Mouse (Mus musculus): ENCODE data around the gene Pold3. TPM values are rescaled to one million over a fixed set of nuclear protein-coding genes. Genes with fewer than 3 reads are reported as not detected.
A peak's percentile ranks its signal among the peaks of the same experiment; 100 is the strongest.

Pold3 gene
- 53.2 and 57.2 TPM in 2 replicates for polyA plus RNA-seq (2015; fragmentation: Nextera tagmentation; extraction: Ambion mirVana)

DNA sequence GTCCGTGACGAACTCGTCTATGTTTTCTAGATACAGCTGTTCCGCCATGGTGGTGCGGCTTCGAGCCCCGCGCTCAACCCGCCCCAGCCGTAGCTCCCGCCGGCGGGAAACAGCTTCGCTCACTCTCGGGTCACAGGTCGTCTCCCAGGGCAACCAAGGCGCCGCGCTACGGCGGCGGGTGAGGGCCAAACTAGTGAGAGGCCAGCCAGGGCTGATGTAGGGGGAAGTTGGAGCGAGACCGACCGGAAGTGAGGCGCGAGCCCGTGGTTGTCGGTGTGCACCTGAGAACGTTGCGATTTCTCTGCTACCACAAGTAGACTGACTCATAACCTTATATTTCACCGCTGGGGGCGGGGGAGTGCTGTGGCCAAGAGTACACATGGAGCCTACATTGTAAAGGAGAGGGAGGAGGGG, at the start of gene Pold3:
TSS of gene Pold3 (minus strand) at position 190 of the 414 bp plus-strand sequence.
- peak; percentile 98 for DNase-seq (ENCODE audit: low spot score)

DNA sequence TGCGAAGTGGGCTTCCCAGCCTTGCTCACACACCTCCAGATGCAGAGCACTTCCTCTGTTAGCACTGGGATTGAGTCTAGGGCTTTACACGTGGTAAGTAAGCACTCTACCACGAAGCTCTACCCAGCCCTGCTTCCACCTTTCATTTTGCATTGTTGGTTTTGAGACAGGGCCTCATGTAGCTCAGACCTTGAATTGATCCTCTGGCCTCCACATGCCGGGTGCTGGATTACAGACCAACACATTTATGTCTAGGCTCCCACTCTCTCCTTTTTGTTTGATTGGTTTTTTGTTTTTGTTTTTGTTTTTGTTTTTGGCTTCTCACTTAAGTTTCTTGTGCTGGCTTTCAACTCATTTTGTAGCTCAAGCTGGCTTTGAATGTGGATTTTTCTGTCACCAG, 49.4 kb upstream of the Pold3 start:
- DNase-seq (ENCODE audit: low spot score), result no peak

DNA sequence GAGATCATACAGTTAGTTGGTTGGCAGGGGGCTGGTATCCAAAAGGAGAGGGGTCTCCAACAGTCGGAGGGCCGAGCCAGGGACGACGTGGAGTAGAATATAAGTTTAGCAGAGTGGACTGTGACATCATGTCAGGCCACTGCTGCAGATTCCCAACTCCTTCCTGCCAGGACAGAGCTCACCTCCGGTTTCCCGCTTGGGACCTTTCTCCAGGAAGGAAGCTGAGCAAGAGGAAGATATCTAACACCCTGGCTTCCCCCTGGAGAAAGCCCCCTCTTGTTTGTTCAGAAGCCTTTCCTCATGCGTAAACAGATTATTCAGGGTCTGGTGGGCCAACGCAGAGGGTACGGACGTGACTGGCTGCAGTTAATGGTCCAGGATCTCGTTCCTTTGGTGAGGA, 47.3 kb upstream of the Pold3 start:
- no peak for DNase-seq (ENCODE audit: low spot score)

- no peak for DNase-seq (ENCODE audit: low spot score)
Observed at GRCm38 (mm10) chr7:100163506-100163905, 42.1 kb upstream of the Pold3 start.

DNA sequence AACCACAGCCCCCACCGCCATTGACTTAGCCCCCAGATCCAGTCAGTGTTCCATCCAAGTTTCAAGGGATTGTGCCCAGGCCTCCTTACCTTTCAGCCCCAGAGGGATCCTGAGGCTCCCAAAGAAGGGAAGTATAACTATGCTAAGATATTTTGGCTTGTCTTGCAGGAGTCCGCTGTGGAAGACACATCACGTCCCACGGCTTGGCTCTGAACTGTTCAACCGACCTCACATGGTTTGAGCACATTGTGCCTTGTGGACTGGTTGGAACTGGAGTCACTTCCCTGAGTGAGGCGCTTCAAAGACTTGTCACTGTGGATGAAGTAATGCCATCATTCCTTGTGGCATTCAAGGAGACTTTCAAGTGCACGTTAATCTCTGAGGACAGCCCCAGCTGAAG, 38.6 kb upstream of the Pold3 start:
- no peak for DNase-seq (ENCODE audit: low spot score)

DNA sequence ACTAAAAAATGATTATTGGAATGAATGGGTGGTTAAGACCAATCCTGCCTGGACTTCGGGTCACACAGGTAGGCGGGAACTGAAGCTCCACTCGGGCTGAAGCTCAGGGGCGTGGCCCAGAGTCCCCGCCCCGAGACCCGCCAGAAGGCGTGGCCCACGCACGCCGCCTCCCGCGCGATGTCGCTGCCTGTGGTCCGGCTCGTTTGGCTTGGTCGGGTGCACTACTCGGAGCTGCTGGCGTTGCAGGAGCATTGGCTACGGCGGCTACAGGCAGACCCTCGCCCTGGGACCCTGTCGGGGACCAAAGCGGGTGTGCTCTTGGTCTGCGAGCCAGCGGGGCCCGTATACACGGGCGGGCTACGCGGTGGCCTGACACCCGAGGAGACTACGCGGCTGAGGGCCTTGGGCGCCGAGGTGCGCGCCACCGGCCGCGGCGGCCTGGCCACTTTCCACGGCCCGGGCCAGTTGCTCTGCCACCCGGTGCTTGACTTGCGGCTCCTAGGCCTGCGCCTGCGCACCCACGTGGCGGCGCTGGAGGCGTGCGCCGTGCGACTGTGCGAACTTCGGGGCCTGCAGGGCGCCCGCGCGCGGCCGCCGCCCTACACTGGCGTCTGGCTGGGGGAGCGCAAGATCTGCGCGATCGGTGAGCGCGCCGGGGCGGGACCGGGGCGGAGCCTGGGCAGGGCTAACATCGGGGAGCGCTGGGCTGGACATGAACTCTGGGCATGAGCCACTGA, 37.9 kb upstream of the Pold3 start, which contains the start of gene Lipt2:
TSS of gene Lipt2 (plus strand) at position 173 of the 737 bp plus-strand sequence.
- peak; percentile 87 for DNase-seq (ENCODE audit: low spot score)

GRCm38 (mm10) chr7:100157669-100158068, 36.3 kb upstream of the Pold3 start:
- no peak for DNase-seq (ENCODE audit: low spot score)

GRCm38 (mm10) chr7:100150626-100151025, 29.3 kb upstream of the Pold3 start:
- no peak for DNase-seq (ENCODE audit: low spot score)

- no peak for DNase-seq (ENCODE audit: low spot score)
Observed at GRCm38 (mm10) chr7:100150086-100150485, 28.7 kb upstream of the Pold3 start.

GRCm38 (mm10) chr7:100148586-100148985, 27.2 kb upstream of the Pold3 start:
- no peak for DNase-seq (ENCODE audit: low spot score)

DNA sequence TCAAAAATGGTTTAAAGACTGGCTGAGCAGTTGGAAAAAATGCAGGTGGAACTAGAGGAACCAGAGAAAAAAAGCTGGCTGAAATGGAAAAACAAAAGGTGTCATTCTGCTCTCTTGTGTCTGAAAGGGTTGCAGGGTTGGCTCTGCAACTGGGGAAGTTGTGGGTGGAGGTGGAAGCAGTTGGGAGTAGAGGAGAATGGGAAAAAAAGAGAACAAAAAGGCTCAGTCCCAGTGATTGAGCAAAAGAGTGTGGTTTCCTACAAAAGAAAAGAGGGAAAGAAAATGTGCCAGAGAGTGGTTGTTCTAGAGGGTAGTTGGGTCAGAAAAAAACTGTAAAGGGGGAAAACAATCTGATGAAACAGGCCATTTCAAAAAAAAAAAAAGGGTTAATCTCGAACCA, 19.2 kb upstream of the Pold3 start:
- no peak for DNase-seq (ENCODE audit: low spot score)

DNA sequence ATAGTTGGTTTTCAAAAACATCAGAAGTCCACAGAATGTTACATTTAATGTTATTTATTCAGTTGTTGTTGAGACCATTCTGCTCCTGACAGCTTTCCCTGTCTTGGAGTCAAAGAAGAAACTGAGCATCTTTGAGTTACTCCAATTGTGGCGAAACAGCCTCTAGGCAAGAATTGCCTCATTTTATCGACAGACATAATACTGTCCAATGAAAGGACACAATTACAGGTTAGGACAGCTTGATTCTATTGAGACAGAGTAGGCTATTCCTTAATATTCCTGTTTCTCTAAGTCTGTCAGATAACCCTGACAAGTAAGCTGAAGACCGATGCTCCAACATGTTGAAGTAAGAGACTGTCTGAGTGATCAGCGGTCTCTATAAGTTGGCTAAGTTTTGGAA, 16.7 kb upstream of the Pold3 start:
- DNase-seq (ENCODE audit: low spot score), result no peak

- no peak for DNase-seq (ENCODE audit: low spot score)
Observed at GRCm38 (mm10) chr7:100137038-100137437, 15.7 kb upstream of the Pold3 start.

GRCm38 (mm10) chr7:100132379-100132778, 11.0 kb upstream of the Pold3 start:
- DNase-seq (ENCODE audit: low spot score), result no peak

- no peak for DNase-seq (ENCODE audit: low spot score)
Observed at GRCm38 (mm10) chr7:100130592-100130991, 9.2 kb upstream of the Pold3 start.

- DNase-seq (ENCODE audit: low spot score), result no peak
Observed at GRCm38 (mm10) chr7:100128262-100129041, 7.1 kb upstream of the Pold3 start.

DNA sequence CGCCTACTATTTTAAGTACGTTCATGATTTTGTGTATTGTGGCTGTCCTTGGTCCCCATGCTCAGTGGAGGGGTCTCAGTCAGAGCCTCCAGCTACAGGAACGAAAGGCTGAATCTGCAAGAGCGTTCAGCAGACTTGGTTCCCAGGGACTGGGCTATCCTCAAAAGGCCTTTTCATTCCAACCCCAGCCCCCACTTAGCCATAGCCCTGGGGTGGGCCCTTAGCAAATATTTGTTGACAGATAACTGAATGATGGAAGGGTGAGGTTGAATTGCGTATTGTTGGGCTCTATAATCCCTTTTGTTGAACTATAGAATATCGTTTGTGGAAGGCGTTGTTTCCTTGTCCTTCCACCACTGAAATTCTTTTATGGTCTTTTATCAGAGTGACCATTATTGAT, 5.1 kb upstream of the Pold3 start:
- no peak for DNase-seq (ENCODE audit: low spot score)

GRCm38 (mm10) chr7:100125166-100125565, 3.8 kb upstream of the Pold3 start:
- no peak for DNase-seq (ENCODE audit: low spot score)

- DNase-seq (ENCODE audit: low spot score), result peak; percentile 62
Observed at GRCm38 (mm10) chr7:100124211-100124610, 2.8 kb upstream of the Pold3 start.

GRCm38 (mm10) chr7:100123486-100123885, 2.1 kb upstream of the Pold3 start:
- peak; percentile 37 for DNase-seq (ENCODE audit: low spot score)

- peak; percentile 46 for DNase-seq (ENCODE audit: low spot score)
Observed at GRCm38 (mm10) chr7:100120791-100121261, 539 bp downstream of the Pold3 start.

- DNase-seq (ENCODE audit: low spot score), result no peak
Observed at GRCm38 (mm10) chr7:100114279-100114678, 7.1 kb downstream of the Pold3 start.
